Mouse (Mus musculus): Measurements from ENCODE around the gene Tshr.
"Not testable (repeated sequence)": the region's sequence is repeated elsewhere in the genome, so short reads cannot be mapped to it uniquely, and the experiment has no call there.

Tshr gene

GRCm38 (mm10) chr12:91384281-91385017, at the start of gene Tshr, which contains the start of gene Cep128:
Gene Tshr (plus strand): TSS chr12:91384563.
Gene Cep128 (minus strand): TSS chr12:91384409.
- peak; percentile 95 for DNase-seq

- not testable (repeated sequence) for DNase-seq
These were observed 45.7 kb upstream of the Tshr start for GRCm38 (mm10) chr12:91338656-91339055.

GRCm38 (mm10) chr12:91353783-91354182, 30.6 kb upstream of the Tshr start:
- DNase-seq, result no peak

GRCm38 (mm10) chr12:91369173-91369572, 15.2 kb upstream of the Tshr start:
- DNase-seq, result no peak

- peak; percentile 2 for DNase-seq
These were observed 673 bp upstream of the Tshr start for GRCm38 (mm10) chr12:91383516-91384264.

- DNase-seq, result peak; percentile 78
These were observed 16.1 kb downstream of the Tshr start for GRCm38 (mm10) chr12:91400232-91401048.

GRCm38 (mm10) chr12:91401049-91401352, 16.6 kb downstream of the Tshr start:
- no peak for DNase-seq

- DNase-seq, result no peak
These were observed 25.9 kb downstream of the Tshr start for GRCm38 (mm10) chr12:91410306-91410705.

- DNase-seq, result no peak
These were observed 28.3 kb downstream of the Tshr start for GRCm38 (mm10) chr12:91412461-91413182.

GRCm38 (mm10) chr12:91415112-91415511, 30.7 kb downstream of the Tshr start:
- DNase-seq, result no peak

- no peak for DNase-seq
These were observed 32.5 kb downstream of the Tshr start for GRCm38 (mm10) chr12:91416828-91417227.

- DNase-seq, result peak; percentile 69
These were observed 34.4 kb downstream of the Tshr start for GRCm38 (mm10) chr12:91418791-91419190.

- no peak for DNase-seq
These were observed 36.9 kb downstream of the Tshr start for GRCm38 (mm10) chr12:91421272-91421671.

GRCm38 (mm10) chr12:91423125-91423820, 38.9 kb downstream of the Tshr start:
- peak; percentile 36 for DNase-seq

GRCm38 (mm10) chr12:91426499-91426898, 42.1 kb downstream of the Tshr start:
- no peak for DNase-seq

- no peak for DNase-seq
These were observed 42.8 kb downstream of the Tshr start for GRCm38 (mm10) chr12:91427129-91427528.

GRCm38 (mm10) chr12:91482195-91482733, 97.9 kb downstream of the Tshr start:
- DNase-seq, result no peak

GRCm38 (mm10) chr12:91486342-91486741, 102.0 kb downstream of the Tshr start:
- no peak for DNase-seq

- no peak for DNase-seq
These were observed 104.0 kb downstream of the Tshr start for GRCm38 (mm10) chr12:91488406-91488805.

- no peak for DNase-seq
These were observed 111.3 kb downstream of the Tshr start for GRCm38 (mm10) chr12:91495497-91496225.

GRCm38 (mm10) chr12:91496226-91496558, 111.8 kb downstream of the Tshr start:
- DNase-seq, result no peak

All from lung, postnatal 10 days (tissue).